Mouse (Mus musculus): ENCODE data around the gene Atraid.

- TF ChIP-seq CTCF (IDR thresholded peaks at IDR 0.05; ENCODE audit: low read depth) = no peak
- no peak for TF ChIP-seq EP300 (IDR thresholded peaks at IDR 0.05; ENCODE audit: low read depth)
Observed at GRCm38 (mm10) chr5:30999324-30999723, 48.8 kb upstream of the Atraid start.
